ENCODE assay signal across 16 mouse cellular contexts in genomic region chr14:21841819-21842592, GRCm38 (mm10). TPM values are rescaled to one million over a fixed set of nuclear protein-coding genes. Genes with fewer than 3 reads are reported as not detected.
DNase-seq lines count a peak whose midpoint lies in the region; ATAC-seq and TF ChIP-seq lines count a peak whose summit lies in the region.
"Had no signal": no experiment of that assay in that cellular context is flagged by ENCODE, and none has a peak within 500 bp of the region (broad histone marks: within the 10 kb centered on the region; RNA-seq: fewer than 3 reads in every experiment).

No protein-coding gene starts in this region.

- 92% methylated on average over 5 of the region's 5 CpGs for WGBS in forebrain, embryonic 13.5 days
- WGBS in forebrain, embryonic 12.5 days: 92% methylated on average over 5 of the region's 5 CpGs
- 60% methylated on average over 5 of the region's 5 CpGs for WGBS in heart, embryonic 15.5 days
- 80% methylated on average over 5 of the region's 5 CpGs for WGBS in liver, embryonic 11.5 days
- 90% methylated on average over 5 of the region's 5 CpGs for WGBS in stomach, postnatal 0 days
- 91% methylated on average over 5 of the region's 5 CpGs for WGBS in limb, embryonic 10.5 days

- peak overlapping the region; percentile 41 for H3K27ac ChIP-seq in forebrain, embryonic 13.5 days
- no peak overlapping the region for H3K27ac ChIP-seq in forebrain, embryonic 12.5 days
- peak overlapping the region; percentile 64 for H3K27ac ChIP-seq in heart, embryonic 15.5 days
- 0 out of 2 replicates have a peak overlapping the region, but pooled peaks have one; percentile 15 for H3K27ac ChIP-seq in liver, embryonic 11.5 days (ENCODE audit: low read depth, low read length)
- no peak overlapping the region for H3K27ac ChIP-seq in stomach, postnatal 0 days (replicated peaks)
- H3K27ac ChIP-seq in limb, embryonic 10.5 days: no peak overlapping the region
- H3K27ac ChIP-seq: lung, embryonic 15.5 days; neural tube, embryonic 13.5 days; stomach, embryonic 15.5 days had no signal

- no peak overlapping the region for H3K4me2 ChIP-seq in forebrain, embryonic 13.5 days
- H3K4me2 ChIP-seq in forebrain, embryonic 12.5 days: no peak overlapping the region
- no peak overlapping the region for H3K4me2 ChIP-seq in heart, embryonic 15.5 days
- no peak overlapping the region for H3K4me2 ChIP-seq in liver, embryonic 11.5 days
- H3K4me2 ChIP-seq in stomach, postnatal 0 days (replicated peaks; ENCODE audit: low read depth): no peak overlapping the region
- H3K4me2 ChIP-seq: lung, embryonic 15.5 days; neural tube, embryonic 13.5 days; stomach, embryonic 15.5 days had no signal

- H3K4me3 ChIP-seq in forebrain, embryonic 13.5 days: no peak overlapping the region
- H3K4me3 ChIP-seq in forebrain, embryonic 12.5 days (replicated peaks): no peak overlapping the region
- H3K4me3 ChIP-seq in heart, embryonic 15.5 days: no peak overlapping the region
- no peak overlapping the region for H3K4me3 ChIP-seq in liver, embryonic 11.5 days (ENCODE audit: low read depth, low read length)
- H3K4me3 ChIP-seq in stomach, postnatal 0 days (ENCODE audit: low read depth, low read length): no peak overlapping the region
- no peak overlapping the region for H3K4me3 ChIP-seq in limb, embryonic 10.5 days
- H3K4me3 ChIP-seq: lung, embryonic 15.5 days; neural tube, embryonic 13.5 days; stomach, embryonic 15.5 days had no signal

- no peaks in the 10 kb centered on the region for H3K27me3 ChIP-seq in forebrain, embryonic 13.5 days
- no peaks in the 10 kb centered on the region for H3K27me3 ChIP-seq in forebrain, embryonic 12.5 days
- no peaks in the 10 kb centered on the region for H3K27me3 ChIP-seq in heart, embryonic 15.5 days
- H3K27me3 ChIP-seq in liver, embryonic 11.5 days (replicated peaks; ENCODE audit: control insufficient read depth, insufficient read depth, low read length): no peaks in the 10 kb centered on the region
- H3K27me3 ChIP-seq in stomach, postnatal 0 days (ENCODE audit: control insufficient read depth, insufficient read depth, low read length): no peaks in the 10 kb centered on the region
- no peaks in the 10 kb centered on the region for H3K27me3 ChIP-seq in limb, embryonic 10.5 days (ENCODE audit: low read depth, poor library complexity, severe bottlenecking)
- H3K27me3 ChIP-seq: CH12.LX; lung, embryonic 15.5 days; neural tube, embryonic 13.5 days; Patski; stomach, embryonic 15.5 days had no signal

- ATAC-seq in forebrain, embryonic 13.5 days: peak; percentile 68
- no peak for ATAC-seq in forebrain, embryonic 12.5 days (ENCODE audit: low FRiP score)
- ATAC-seq in heart, embryonic 15.5 days (replicated peaks; ENCODE audit: insufficient number of reproducible peaks, insufficient read depth, low FRiP score, low read depth): no peak
- ATAC-seq in liver, embryonic 11.5 days (replicated peaks; ENCODE audit: low FRiP score): no peak
- no peak for ATAC-seq in stomach, postnatal 0 days (ENCODE audit: low FRiP score, low TSS enrichment)
- ATAC-seq: hindbrain, embryonic 16.5 days; Patski had no signal

- peak; percentile 41 for TF ChIP-seq CTCF in stomach, postnatal 0 days (IDR thresholded peaks at IDR 0.05; ENCODE audit: low read depth)

- DNase-seq in heart, adult 18-20 months: no peak
- no peak for DNase-seq in liver, embryonic 11.5 days (ENCODE audit: low spot score)
- no peak for DNase-seq in liver
- DNase-seq in stomach, postnatal 0 days (ENCODE audit: low spot score): no peak
- DNase-seq in limb, embryonic 10.5 days (ENCODE audit: low spot score): no peak
- DNase-seq: cerebellum, postnatal 14 days; thymus, postnatal 25 days had no signal

- no peaks in the 10 kb centered on the region for H3K9me3 ChIP-seq in forebrain, embryonic 13.5 days (replicated peaks)
- no peaks in the 10 kb centered on the region for H3K9me3 ChIP-seq in forebrain, embryonic 12.5 days
- no peaks in the 10 kb centered on the region for H3K9me3 ChIP-seq in heart, embryonic 15.5 days (replicated peaks)
- H3K9me3 ChIP-seq in liver, embryonic 11.5 days (ENCODE audit: control insufficient read depth, low read length): no peaks in the 10 kb centered on the region
- H3K9me3 ChIP-seq in stomach, postnatal 0 days (ENCODE audit: control insufficient read depth, low read length): no peaks in the 10 kb centered on the region
- H3K9me3 ChIP-seq in limb, embryonic 10.5 days (replicated peaks): no peaks in the 10 kb centered on the region
- H3K9me3 ChIP-seq: lung, embryonic 15.5 days; neural tube, embryonic 13.5 days; stomach, embryonic 15.5 days had no signal

- TF ChIP-seq EP300 in stomach, postnatal 0 days (optimal IDR thresholded peaks at IDR 0.05): no peak

- no peak overlapping the region for H3K9ac ChIP-seq in forebrain, embryonic 13.5 days
- H3K9ac ChIP-seq in forebrain, embryonic 12.5 days: no peak overlapping the region
- no peak overlapping the region for H3K9ac ChIP-seq in heart, embryonic 15.5 days
- no peak overlapping the region for H3K9ac ChIP-seq in liver, embryonic 11.5 days (ENCODE audit: low read depth, low read length)
- H3K9ac ChIP-seq in stomach, postnatal 0 days (ENCODE audit: low read length): no peak overlapping the region
- H3K9ac ChIP-seq: lung, embryonic 15.5 days; neural tube, embryonic 13.5 days; stomach, embryonic 15.5 days had no signal

- H3K36me3 ChIP-seq in forebrain, embryonic 13.5 days (ENCODE audit: poor library complexity, severe bottlenecking): peaks cover 97% of the 10 kb centered on the region
- peaks cover 93% of the 10 kb centered on the region for H3K36me3 ChIP-seq in forebrain, embryonic 12.5 days (replicated peaks)
- H3K36me3 ChIP-seq in heart, embryonic 15.5 days: peaks cover 96% of the 10 kb centered on the region
- peaks cover 62% of the 10 kb centered on the region for H3K36me3 ChIP-seq in liver, embryonic 11.5 days (ENCODE audit: control insufficient read depth, insufficient read depth, low read length)
- H3K36me3 ChIP-seq in stomach, postnatal 0 days (ENCODE audit: control insufficient read depth, insufficient read depth, low read length): peaks cover 52% of the 10 kb centered on the region
- peaks cover 100% of the 10 kb centered on the region for H3K36me3 ChIP-seq in limb, embryonic 10.5 days

- H3K4me1 ChIP-seq in forebrain, embryonic 13.5 days: peaks cover 4% of the 10 kb centered on the region
- H3K4me1 ChIP-seq in forebrain, embryonic 12.5 days: peaks cover 2% of the 10 kb centered on the region; the same call in 1 of the 2 replicates
- peaks cover 50% of the 10 kb centered on the region for H3K4me1 ChIP-seq in heart, embryonic 15.5 days (replicated peaks)
- H3K4me1 ChIP-seq in liver, embryonic 11.5 days (replicated peaks; ENCODE audit: control insufficient read depth, insufficient read depth, low read length): peaks cover 20% of the 10 kb centered on the region
- no peaks in the 10 kb centered on the region; the same call in 1 of the 2 replicates for H3K4me1 ChIP-seq in stomach, postnatal 0 days (replicated peaks; ENCODE audit: control insufficient read depth, insufficient read depth)
- H3K4me1 ChIP-seq in limb, embryonic 10.5 days: peaks cover 6% of the 10 kb centered on the region

RNA-seq across cellular contexts. Expression of gene Comtd1, which starts 6.8 kb away (rescaled TPM):
- polyA plus RNA-seq in forebrain, embryonic 13.5 days (2015; fragmentation: Nextera tagmentation; extraction: Ambion mirVana): 17.5 and 19.9 TPM in 2 replicates
- 13.0 and 16.1 TPM in 2 replicates for polyA plus RNA-seq in forebrain, embryonic 12.5 days (2016; fragmentation: Nextera tagmentation; extraction: Ambion mirVana)
- polyA plus RNA-seq in heart, embryonic 15.5 days (2015; fragmentation: Nextera tagmentation; extraction: Ambion mirVana): 35.1 and 38.1 TPM in 2 replicates
- total RNA-seq in heart, adult 18-20 months (2021): 1 to 10 TPM; 8.1 to 8.4 TPM
- 54.4 and 59.0 TPM in 2 replicates for polyA plus RNA-seq in liver, embryonic 11.5 days (2014; fragmentation: Nextera tagmentation; extraction: Ambion mirVana)
- 39.2 and 45.8 TPM in 2 replicates for polyA plus RNA-seq in stomach, postnatal 0 days (2015; fragmentation: Nextera tagmentation; extraction: Ambion mirVana)
- polyA plus RNA-seq in limb, embryonic 10.5 days (2016; fragmentation: Nextera tagmentation; extraction: Ambion mirVana): 20.9 and 29.8 TPM in 2 replicates

RNA-seq across cellular contexts. Expression of gene Vdac2, which starts 17.0 kb away (rescaled TPM):
- 261 and 270 TPM in 2 replicates for polyA plus RNA-seq in forebrain, embryonic 13.5 days (2015; fragmentation: Nextera tagmentation; extraction: Ambion mirVana)
- polyA plus RNA-seq in forebrain, embryonic 12.5 days (2016; fragmentation: Nextera tagmentation; extraction: Ambion mirVana): 238 and 247 TPM in 2 replicates
- 435 and 491 TPM in 2 replicates for polyA plus RNA-seq in heart, embryonic 15.5 days (2015; fragmentation: Nextera tagmentation; extraction: Ambion mirVana)
- 100 to 1,000 TPM; 493 to 524 TPM for total RNA-seq in heart, adult 18-20 months (2021)
- polyA plus RNA-seq in liver, embryonic 11.5 days (2014; fragmentation: Nextera tagmentation; extraction: Ambion mirVana): 312 and 324 TPM in 2 replicates
- polyA plus RNA-seq in stomach, postnatal 0 days (2015; fragmentation: Nextera tagmentation; extraction: Ambion mirVana): 276 and 279 TPM in 2 replicates
- 301 and 316 TPM in 2 replicates for polyA plus RNA-seq in limb, embryonic 10.5 days (2016; fragmentation: Nextera tagmentation; extraction: Ambion mirVana)

Comparison
In these comparisons a context has a peak if more than half of its experiments do, and no peak if none do; other contexts are left out.
1. H3K27ac ChIP-seq: peak in forebrain, embryonic 13.5 days (single experiment), heart, embryonic 15.5 days (single experiment) and liver, embryonic 11.5 days (single experiment); none in forebrain, embryonic 12.5 days (single experiment), stomach, postnatal 0 days (single experiment) and limb, embryonic 10.5 days (single experiment).